Mouse (Mus musculus): ENCODE results near the gene Dnajb1.
"Not testable (repeated sequence)": the region's sequence is repeated elsewhere in the genome, so short reads cannot be mapped to it uniquely, and the experiment has no call there.

DNA sequence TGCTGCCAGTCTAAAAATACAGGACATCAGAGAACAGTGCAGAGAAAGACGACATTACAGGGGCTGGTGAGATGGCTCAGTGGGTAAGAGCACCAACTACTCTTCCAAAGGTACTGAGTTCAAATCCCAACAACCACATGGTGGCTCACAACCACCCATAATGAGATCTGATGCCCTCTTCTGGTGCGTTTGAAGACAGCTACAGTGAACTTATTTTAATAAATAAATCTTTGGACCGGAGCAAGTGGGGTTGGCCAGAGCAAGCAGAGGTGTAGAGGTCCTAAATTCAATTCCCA, 13.0 kb upstream of the Dnajb1 start:
- peak; percentile 44 for TF ChIP-seq CTCF (IDR thresholded peaks at IDR 0.05; ENCODE audit: low read depth)
- not testable (repeated sequence) for TF ChIP-seq EP300 (IDR thresholded peaks at IDR 0.05; ENCODE audit: low read depth)
